Mouse (Mus musculus): Measurements from ENCODE around the gene Lamp1. TPM values are rescaled to one million over a fixed set of nuclear protein-coding genes. Genes with fewer than 3 reads are reported as not detected.

The Lamp1 gene
- polyA plus RNA-seq, 1 experiment, result 413 TPM

GRCm38 (mm10) chr8:13150929-13151328 is 8.0 kb upstream of the Lamp1 start:
- Histone ChIP-seq H3K4me3 (ENCODE audit: insufficient read depth, low read depth, low read length) (no peak overlapping the region), H3K27ac (replicated peaks; ENCODE audit: low read depth, low read length) (no peak overlapping the region), H3K4me1 (ENCODE audit: control insufficient read depth, insufficient read depth, insufficient read length, low read length) (peaks cover 6% of the 10 kb centered on the region)

- peaks cover 13% of the 10 kb centered on the region for H3K4me1 ChIP-seq (ENCODE audit: control insufficient read depth, insufficient read depth, insufficient read length, low read length)
- no peak overlapping the region for H3K4me3 ChIP-seq (ENCODE audit: insufficient read depth, low read depth, low read length)
- H3K27ac ChIP-seq (replicated peaks; ENCODE audit: low read depth, low read length), result peak overlapping the region; percentile 71
Measured at GRCm38 (mm10) chr8:13154099-13154498, 4.9 kb upstream of the Lamp1 start.

DNA sequence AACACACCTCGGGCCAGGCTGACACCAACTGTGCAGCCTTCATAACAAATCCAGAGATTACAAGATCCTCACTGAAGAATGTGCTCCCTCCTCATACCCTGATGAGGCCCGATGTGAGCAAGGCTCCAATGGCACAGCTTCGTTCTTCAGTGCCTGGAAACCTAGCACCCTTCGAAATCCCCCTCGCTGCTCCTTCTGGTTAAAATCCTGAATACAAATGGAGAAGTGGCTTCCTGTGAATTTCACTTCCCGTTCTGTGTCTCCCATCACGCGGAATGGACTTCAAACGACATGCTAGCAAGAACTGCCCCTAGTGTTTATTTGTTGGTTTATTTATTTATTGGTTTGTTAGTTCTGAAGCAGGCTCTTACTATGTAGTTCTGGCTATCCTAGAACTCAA is 3.6 kb upstream of the Lamp1 start:
- peak overlapping the region; percentile 55 for H3K27ac ChIP-seq (replicated peaks; ENCODE audit: low read depth, low read length)
- H3K4me3 ChIP-seq (ENCODE audit: insufficient read depth, low read depth, low read length), result no peak overlapping the region
- peaks cover 13% of the 10 kb centered on the region for H3K4me1 ChIP-seq (ENCODE audit: control insufficient read depth, insufficient read depth, insufficient read length, low read length)

GRCm38 (mm10) chr8:13156327-13157097 is 2.4 kb upstream of the Lamp1 start:
- Histone ChIP-seq H3K27ac (replicated peaks; ENCODE audit: low read depth, low read length) (no peak overlapping the region), H3K4me3 (ENCODE audit: insufficient read depth, low read depth, low read length) (no peak overlapping the region), H3K4me1 (ENCODE audit: control insufficient read depth, insufficient read depth, insufficient read length, low read length) (peaks cover 15% of the 10 kb centered on the region)

DNA sequence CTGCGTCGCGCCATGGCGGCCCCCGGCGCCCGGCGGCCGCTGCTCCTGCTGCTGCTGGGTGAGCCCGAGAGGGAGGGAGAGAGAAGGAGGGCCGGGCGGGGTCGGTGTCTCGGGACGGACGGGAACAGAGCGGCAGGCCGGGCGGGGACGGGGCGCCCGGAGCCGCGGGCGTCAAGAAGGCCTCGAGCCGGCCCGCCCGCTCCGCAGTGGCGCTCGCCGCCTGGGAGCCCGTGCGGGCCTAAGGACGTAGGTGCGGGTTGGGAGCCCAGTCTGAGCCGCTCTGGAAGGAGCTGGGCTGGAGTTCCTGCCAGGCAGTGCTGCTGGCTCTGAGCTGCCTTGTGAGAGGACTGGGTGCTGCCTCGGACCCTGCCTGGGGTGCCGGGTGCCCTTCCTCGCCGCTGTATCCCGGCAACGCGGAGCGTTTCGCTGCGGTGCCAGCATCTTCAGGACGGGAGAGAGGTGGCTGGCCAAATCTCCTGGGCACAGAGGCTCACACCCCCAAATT is 468 bp downstream of the Lamp1 start:
- H3K4me3 ChIP-seq (ENCODE audit: insufficient read depth, low read depth, low read length), result peak overlapping the region; percentile 99
- H3K4me1 ChIP-seq (ENCODE audit: control insufficient read depth, insufficient read depth, insufficient read length, low read length), result peaks cover 26% of the 10 kb centered on the region
- peak overlapping the region; percentile 81 for H3K27ac ChIP-seq (replicated peaks; ENCODE audit: low read depth, low read length)

- Histone ChIP-seq H3K4me1 (ENCODE audit: control insufficient read depth, insufficient read depth, insufficient read length, low read length) (peaks cover 24% of the 10 kb centered on the region), H3K4me3 (ENCODE audit: insufficient read depth, low read depth, low read length) (peak overlapping the region; percentile 99), H3K27ac (replicated peaks; ENCODE audit: low read depth, low read length) (peak overlapping the region; percentile 81)
Measured at GRCm38 (mm10) chr8:13160691-13161090, 1.7 kb downstream of the Lamp1 start.

GRCm38 (mm10) chr8:13162098-13162497 is 3.1 kb downstream of the Lamp1 start:
- peaks cover 24% of the 10 kb centered on the region for H3K4me1 ChIP-seq (ENCODE audit: control insufficient read depth, insufficient read depth, insufficient read length, low read length)
- H3K4me3 ChIP-seq (ENCODE audit: insufficient read depth, low read depth, low read length), result peak overlapping the region; percentile 8
- H3K27ac ChIP-seq (replicated peaks; ENCODE audit: low read depth, low read length), result peak overlapping the region; percentile 73

GRCm38 (mm10) chr8:13163563-13163962 is 4.6 kb downstream of the Lamp1 start:
- H3K27ac ChIP-seq (replicated peaks; ENCODE audit: low read depth, low read length), result 0 out of 2 replicates have a peak overlapping the region, but pooled peaks have one; percentile 15
- no peak overlapping the region for H3K4me3 ChIP-seq (ENCODE audit: insufficient read depth, low read depth, low read length)
- peaks cover 19% of the 10 kb centered on the region for H3K4me1 ChIP-seq (ENCODE audit: control insufficient read depth, insufficient read depth, insufficient read length, low read length)

DNA sequence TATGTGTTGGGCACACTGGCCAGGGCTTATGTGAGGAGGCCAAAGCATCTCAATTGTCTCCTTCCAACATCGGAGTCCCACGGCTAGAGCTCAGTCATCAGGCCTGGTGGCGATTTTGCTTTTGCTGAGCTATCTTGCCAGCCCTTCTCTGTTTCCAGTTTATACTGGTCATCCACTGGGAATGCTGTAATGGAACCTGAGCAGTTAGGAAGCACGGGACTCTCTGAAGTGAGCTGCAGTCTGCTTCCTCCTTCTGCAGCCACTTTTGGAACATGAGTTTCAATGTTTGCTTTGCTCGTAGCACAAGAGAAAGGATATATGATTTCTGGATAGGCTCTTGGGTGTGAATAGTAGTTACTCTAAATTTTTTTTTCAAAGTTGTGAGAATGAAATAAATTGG is 5.4 kb downstream of the Lamp1 start:
- no peak overlapping the region for H3K27ac ChIP-seq (replicated peaks; ENCODE audit: low read depth, low read length)
- no peak overlapping the region for H3K4me3 ChIP-seq (ENCODE audit: insufficient read depth, low read depth, low read length)
- peaks cover 17% of the 10 kb centered on the region for H3K4me1 ChIP-seq (ENCODE audit: control insufficient read depth, insufficient read depth, insufficient read length, low read length)

- H3K4me3 ChIP-seq (ENCODE audit: insufficient read depth, low read depth, low read length), result no peak overlapping the region
- H3K27ac ChIP-seq (replicated peaks; ENCODE audit: low read depth, low read length), result no peak overlapping the region
- no peaks in the 10 kb centered on the region for H3K4me1 ChIP-seq (ENCODE audit: control insufficient read depth, insufficient read depth, insufficient read length, low read length)
Measured at GRCm38 (mm10) chr8:13170510-13170909, 11.5 kb downstream of the Lamp1 start.

DNA sequence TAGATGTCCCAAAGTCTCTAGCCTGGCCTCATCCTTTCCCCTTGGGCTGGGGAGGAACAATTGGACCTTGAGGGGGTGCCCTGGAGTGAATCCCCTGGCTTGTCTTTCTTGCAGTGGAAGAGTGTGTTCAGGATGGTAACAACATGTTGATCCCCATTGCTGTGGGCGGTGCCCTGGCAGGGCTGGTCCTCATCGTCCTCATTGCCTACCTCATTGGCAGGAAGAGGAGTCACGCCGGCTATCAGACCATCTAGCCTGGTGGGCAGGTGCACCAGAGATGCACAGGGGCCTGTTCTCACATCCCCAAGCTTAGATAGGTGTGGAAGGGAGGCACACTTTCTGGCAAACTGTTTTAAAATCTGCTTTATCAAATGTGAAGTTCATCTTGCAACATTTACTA is 15.3 kb downstream of the Lamp1 start:
- Histone ChIP-seq H3K4me1 (ENCODE audit: control insufficient read depth, insufficient read depth, insufficient read length, low read length) (no peaks in the 10 kb centered on the region; the same call in 1 of the 2 replicates), H3K4me3 (ENCODE audit: insufficient read depth, low read depth, low read length) (no peak overlapping the region), H3K27ac (replicated peaks; ENCODE audit: low read depth, low read length) (no peak overlapping the region)

DNA sequence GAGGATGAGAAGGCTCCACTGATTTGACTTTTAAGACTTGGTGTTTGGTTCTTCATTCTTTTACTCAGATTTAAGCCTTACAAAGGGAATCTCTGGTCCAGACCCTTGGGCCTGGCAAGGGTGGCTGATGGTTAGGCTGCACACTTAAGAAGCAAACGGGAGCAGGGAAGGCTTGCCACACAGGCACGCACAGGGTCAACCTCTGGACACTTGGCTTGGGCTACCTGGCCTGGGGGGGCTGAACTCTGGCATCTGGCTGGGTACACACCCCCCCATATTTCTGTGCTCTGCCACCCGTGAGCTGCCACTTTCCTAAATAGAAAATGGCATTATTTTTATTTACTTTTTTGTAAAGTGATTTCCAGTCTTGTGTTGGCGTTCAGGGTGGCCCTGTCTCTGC is 15.8 kb downstream of the Lamp1 start:
- H3K4me3 ChIP-seq (ENCODE audit: insufficient read depth, low read depth, low read length), result no peak overlapping the region
- H3K4me1 ChIP-seq (ENCODE audit: control insufficient read depth, insufficient read depth, insufficient read length, low read length), result no peaks in the 10 kb centered on the region; the same call in 1 of the 2 replicates
- H3K27ac ChIP-seq (replicated peaks; ENCODE audit: low read depth, low read length), result no peak overlapping the region

DNA sequence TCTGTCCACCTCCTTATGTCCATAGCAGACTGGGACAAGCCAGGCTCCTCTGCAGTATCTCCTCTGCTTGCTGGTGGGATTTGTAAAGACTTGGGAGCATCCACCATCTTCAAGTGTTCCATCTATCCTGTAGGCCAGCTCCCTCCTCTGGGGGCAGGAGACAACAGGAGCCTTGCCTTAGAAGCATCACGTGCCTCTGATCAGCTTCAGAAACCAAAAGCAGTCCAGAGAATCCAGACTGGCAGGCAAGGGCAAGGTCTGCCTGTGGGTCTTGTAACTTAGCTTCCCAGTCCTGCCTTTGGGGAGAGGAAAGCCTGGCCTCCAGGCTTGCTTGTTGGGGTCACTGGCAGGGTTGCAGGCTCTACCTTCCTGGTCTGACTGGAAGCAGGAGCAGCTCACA is 16.7 kb downstream of the Lamp1 start:
- Histone ChIP-seq H3K4me1 (ENCODE audit: control insufficient read depth, insufficient read depth, insufficient read length, low read length) (no peaks in the 10 kb centered on the region; the same call in 1 of the 2 replicates), H3K4me3 (ENCODE audit: insufficient read depth, low read depth, low read length) (no peak overlapping the region), H3K27ac (replicated peaks; ENCODE audit: low read depth, low read length) (no peak overlapping the region)

DNA sequence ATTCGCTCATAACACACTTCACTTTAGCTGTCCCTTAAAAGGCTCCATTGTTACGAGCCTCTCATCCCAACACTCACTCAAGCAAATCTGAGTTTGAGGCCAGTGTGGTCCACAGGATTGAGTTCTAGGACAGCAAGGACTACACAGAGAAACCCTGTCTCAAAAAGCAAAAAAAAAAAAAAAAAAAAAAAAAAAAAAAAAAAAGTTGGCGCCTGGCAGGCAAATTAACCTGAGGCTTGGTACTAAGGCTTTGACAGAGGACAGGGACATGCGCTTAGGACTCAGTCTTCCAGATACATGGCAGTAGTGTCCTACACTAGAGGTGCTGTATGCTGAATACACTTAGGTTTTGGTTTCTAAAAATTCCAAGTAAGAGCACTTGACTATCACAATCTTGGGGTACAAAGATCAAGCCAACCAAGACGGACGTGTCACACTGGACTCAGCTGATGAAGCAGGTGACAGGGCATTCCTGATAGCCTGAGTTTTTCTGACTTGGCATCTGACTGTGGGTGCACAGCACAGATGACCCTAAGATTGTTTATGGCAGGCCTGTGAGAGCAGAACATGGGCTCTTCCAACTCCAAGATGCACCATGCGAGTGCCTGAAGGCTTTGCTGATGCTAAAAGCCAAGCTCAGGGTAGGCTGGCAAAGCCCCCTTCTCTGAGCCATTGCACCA is 18.4 kb downstream of the Lamp1 start:
- no peak overlapping the region for H3K27ac ChIP-seq (replicated peaks; ENCODE audit: low read depth, low read length)
- peaks cover 6% of the 10 kb centered on the region for H3K4me1 ChIP-seq (ENCODE audit: control insufficient read depth, insufficient read depth, insufficient read length, low read length)
- H3K4me3 ChIP-seq (ENCODE audit: insufficient read depth, low read depth, low read length), result no peak overlapping the region

DNA sequence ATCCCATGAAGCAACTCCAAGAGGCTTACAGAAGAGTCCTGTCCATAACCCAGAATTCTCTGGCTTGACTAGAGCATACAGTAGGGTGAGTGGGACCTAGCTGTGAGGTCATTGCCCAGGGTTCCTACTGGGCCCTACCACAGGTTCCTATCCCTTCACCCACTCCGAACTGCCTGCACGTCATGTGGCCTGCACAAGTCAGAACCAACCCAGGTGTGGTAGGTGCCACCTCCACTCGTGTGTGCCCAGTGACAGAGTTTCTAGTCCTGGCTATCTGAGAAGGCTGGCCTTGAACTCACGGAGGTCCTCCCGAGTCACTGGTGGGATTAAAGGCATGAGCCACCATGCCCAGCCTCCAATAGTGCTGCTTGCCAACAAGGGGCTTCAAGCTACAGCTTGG is 19.2 kb downstream of the Lamp1 start:
- 0 out of 2 replicates have a peak overlapping the region, but pooled peaks have one; percentile 6 for H3K27ac ChIP-seq (replicated peaks; ENCODE audit: low read depth, low read length)
- no peak overlapping the region for H3K4me3 ChIP-seq (ENCODE audit: insufficient read depth, low read depth, low read length)
- H3K4me1 ChIP-seq (ENCODE audit: control insufficient read depth, insufficient read depth, insufficient read length, low read length), result peaks cover 6% of the 10 kb centered on the region

Measured in brown adipose tissue, adult 24 weeks (tissue).